Mouse (Mus musculus): ENCODE data around the gene Stk10. TPM values are rescaled to one million over a fixed set of nuclear protein-coding genes. Genes with fewer than 3 reads are reported as not detected.
A peak's percentile ranks its signal among the peaks of the same experiment; 100 is the strongest.

Gene Stk10
- polyA plus RNA-seq, 1 experiment, result 32.9 TPM

DNA sequence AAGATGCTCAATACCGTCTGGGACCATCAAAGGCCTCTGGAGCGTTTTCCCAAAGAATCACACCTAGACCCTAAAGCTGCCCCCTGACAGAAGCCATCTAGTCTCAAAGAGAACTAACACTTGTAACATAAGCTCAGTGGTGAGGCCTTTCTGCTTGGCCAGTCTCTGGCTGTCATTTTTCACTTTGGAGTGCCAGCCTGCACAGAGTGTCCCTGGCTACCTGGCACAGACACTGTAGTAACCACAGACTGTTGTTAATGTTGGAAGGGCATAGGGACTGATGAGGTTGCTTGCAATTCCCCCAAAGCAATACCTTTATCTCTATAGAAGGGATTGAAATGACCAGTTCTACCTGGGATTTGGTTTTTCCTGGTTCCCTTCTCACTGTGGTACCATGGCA, 11.9 kb upstream of the Stk10 start:
- no peaks in the 10 kb centered on the region for H3K4me1 ChIP-seq (ENCODE audit: control insufficient read depth, insufficient read depth, low read length)
- H3K4me3 ChIP-seq (ENCODE audit: insufficient read depth, low read length), result no peak overlapping the region
- H3K27ac ChIP-seq (ENCODE audit: insufficient read depth, low read depth, low read length), result no peak overlapping the region
- TF ChIP-seq CTCF (IDR thresholded peaks at IDR 0.05; ENCODE audit: low read depth, low read length), result no peak
- no peak for TF ChIP-seq POLR2A (IDR thresholded peaks at IDR 0.05; ENCODE audit: borderline replicate concordance, low read depth, low read length)

DNA sequence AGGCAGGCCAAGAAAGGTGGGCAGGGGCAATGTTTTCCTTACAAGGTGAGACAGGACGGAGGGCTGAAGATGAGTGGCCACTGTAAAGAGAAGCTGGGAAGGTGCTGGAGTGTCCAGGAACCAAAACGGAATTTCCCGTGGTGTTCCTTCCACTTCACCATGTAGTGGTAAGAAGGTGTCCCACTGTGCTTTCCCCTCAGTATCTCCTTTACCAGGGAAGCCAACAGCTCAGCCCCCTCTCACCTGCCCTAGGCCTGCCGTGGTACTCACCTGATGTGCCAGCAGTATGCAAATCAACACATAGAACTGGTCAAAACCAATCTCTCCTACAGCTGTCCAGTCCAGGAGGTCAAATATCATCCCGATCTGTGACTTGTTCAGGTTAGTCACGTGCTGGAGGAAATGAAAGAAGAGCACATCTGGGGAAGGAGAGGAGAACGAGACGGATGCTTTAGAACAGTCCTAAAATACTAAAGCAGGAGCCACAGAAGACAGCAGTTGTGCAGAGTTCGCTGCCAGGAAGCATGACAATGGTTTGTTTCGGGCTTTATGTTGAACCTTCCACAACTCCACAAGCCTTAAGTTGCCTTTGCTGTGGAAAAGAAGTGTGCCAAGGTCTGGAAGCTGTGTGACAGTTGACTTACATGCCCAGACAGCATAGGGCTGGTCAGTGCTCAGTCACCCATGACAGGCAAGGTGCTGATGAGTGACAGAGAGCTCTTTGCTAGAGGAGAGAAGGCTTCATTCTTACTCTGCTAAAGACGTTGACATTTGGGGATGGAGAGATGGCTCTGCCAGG, 8.8 kb upstream of the Stk10 start:
- Histone ChIP-seq H3K4me1 (ENCODE audit: control insufficient read depth, insufficient read depth, low read length) (no peaks in the 10 kb centered on the region), H3K4me3 (ENCODE audit: insufficient read depth, low read length) (no peak overlapping the region), H3K27ac (ENCODE audit: insufficient read depth, low read depth, low read length) (no peak overlapping the region)
- TF ChIP-seq CTCF (IDR thresholded peaks at IDR 0.05; ENCODE audit: low read depth, low read length) (no peak), POLR2A (IDR thresholded peaks at IDR 0.05; ENCODE audit: borderline replicate concordance, low read depth, low read length) (no peak)

DNA sequence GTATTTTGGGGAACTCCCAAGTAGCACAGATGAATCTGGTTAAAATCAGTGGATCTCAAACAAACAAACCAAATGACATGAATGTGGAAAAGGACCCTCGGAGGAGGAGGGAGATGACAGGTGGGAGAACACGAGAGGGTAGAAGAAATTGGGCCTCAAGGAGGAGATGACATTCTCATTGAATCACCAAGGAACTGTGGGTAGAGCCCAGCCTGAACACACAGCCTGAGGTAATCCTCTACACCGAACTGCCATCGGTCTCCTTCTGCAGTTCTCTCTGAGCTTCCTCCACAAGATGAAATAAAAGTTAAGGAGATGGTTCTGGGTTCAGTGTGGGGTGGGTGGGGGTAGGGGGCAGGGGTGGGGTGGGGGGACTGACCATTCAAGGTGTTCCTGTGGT, 6.1 kb upstream of the Stk10 start:
- TF ChIP-seq POLR2A (IDR thresholded peaks at IDR 0.05; ENCODE audit: borderline replicate concordance, low read depth, low read length), result no peak
- no peak for TF ChIP-seq CTCF (IDR thresholded peaks at IDR 0.05; ENCODE audit: low read depth, low read length)
- H3K27ac ChIP-seq (ENCODE audit: insufficient read depth, low read depth, low read length), result no peak overlapping the region
- no peaks in the 10 kb centered on the region for H3K4me1 ChIP-seq (ENCODE audit: control insufficient read depth, insufficient read depth, low read length)
- no peak overlapping the region for H3K4me3 ChIP-seq (ENCODE audit: insufficient read depth, low read length)

DNA sequence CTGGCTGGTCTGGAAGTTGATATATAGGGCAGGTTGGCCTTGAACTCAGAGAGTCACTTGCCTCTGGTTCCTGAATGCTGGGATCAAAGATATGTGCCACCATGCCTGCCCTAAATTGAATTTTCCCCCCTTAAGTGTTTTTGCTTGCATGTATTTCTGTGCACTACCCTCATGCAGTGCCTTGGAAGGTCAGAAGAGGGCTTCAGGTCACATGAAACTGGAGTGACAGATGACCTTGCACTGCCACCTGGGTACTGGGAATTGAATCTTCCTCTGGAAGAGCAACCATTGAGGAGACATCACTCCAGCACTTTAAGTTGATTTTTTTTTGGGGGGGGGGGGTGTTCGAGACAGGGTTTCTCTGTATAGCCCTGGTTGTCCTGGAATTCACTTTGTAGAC, 3.0 kb upstream of the Stk10 start:
- H3K4me3 ChIP-seq (ENCODE audit: insufficient read depth, low read length), result no peak overlapping the region
- TF ChIP-seq CTCF (IDR thresholded peaks at IDR 0.05; ENCODE audit: low read depth, low read length) (no peak), POLR2A (IDR thresholded peaks at IDR 0.05; ENCODE audit: borderline replicate concordance, low read depth, low read length) (no peak)
- H3K4me1 ChIP-seq (ENCODE audit: control insufficient read depth, insufficient read depth, low read length), result peaks cover 7% of the 10 kb centered on the region
- no peak overlapping the region for H3K27ac ChIP-seq (ENCODE audit: insufficient read depth, low read depth, low read length)

DNA sequence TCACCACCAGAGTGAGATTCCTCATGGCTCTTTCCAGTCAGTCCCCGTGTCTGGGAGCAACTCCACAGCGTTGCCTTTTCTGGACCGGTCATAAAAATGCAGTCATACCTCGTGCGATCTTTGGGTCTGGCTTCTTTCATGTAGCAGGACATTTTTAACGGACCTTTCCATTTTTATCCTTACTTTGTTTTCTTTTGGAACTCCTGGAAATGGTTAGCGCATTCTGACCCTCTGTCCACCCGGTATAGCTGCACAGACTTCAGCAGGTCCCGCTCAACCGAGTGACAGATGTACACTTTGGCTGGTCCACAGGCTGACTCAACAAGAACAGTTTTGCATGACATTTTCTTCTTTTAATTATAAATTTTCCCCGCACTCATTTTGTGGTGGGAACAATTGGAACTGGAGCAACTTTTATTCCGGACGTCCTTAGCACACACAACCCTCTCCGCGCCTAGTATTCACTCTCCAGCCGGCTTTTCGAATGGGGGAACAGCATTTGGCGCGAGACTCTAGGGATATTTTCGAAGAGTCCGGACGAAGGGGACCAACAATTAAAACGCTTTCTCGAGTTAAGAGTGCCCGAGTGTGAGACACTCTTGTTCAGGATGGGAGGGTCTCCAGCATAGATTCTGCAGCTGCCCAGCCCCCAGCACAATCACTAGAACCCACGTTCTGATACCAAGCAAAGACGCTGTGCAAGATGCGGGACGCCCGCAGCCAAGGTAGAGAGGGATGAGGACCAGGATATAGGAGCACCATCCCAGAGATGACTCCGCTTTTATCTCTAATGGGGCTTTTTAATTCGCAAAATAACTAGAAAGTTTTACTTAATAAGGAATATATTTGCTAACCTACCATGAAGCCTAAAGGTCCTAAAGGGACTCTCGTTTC, 987 bp upstream of the Stk10 start, which contains the start of gene Efcab9:
Gene Efcab9 (minus strand): TSS at position 211 of the 894 bp plus-strand sequence.
- Histone ChIP-seq H3K4me1 (ENCODE audit: control insufficient read depth, insufficient read depth, low read length) (peaks cover 13% of the 10 kb centered on the region), H3K4me3 (ENCODE audit: insufficient read depth, low read length) (peak within 1 kb of the TSS; percentile 85), H3K27ac (ENCODE audit: insufficient read depth, low read depth, low read length) (no peak within 1 kb of the TSS)
- TF ChIP-seq POLR2A (IDR thresholded peaks at IDR 0.05; ENCODE audit: borderline replicate concordance, low read depth, low read length), result no peak
- no peak for TF ChIP-seq CTCF (IDR thresholded peaks at IDR 0.05; ENCODE audit: low read depth, low read length)

DNA sequence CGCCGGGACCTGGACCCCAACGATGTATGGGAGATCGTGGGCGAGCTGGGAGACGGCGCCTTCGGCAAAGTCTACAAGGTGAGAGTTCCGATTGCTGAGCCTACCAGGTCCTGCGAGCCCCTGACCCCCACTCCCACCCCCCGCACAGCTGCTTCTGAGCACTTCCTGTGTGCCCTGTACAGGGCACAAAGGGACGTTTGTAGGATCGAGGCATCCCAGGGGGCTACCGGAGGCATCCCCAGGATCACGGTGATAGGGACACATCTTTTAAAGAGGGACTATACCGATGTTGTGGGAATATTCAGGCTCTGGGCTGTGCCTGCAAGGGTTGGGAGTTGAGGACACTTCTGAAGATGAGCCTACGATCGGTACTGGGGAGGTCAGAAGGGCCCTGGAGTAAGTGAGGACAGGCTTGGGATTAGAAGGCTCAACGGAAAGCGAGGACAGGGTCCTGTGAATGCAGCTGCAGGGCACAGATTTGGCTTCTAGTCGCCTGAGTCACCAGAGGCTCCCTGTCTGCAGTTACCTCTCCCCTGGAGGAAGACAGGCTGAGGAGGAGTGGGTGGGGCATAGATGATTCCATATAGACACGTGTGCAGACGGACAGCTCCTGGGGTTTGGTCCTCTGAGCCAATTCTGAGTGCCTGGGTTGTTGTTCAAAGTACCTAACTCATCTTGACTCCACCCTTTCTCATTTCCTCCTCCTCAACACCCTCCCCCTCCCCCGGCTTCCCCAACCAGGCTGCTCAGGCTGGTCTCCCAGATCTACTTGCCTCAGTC, 567 bp downstream of the Stk10 start:
- H3K4me3 ChIP-seq (ENCODE audit: insufficient read depth, low read length), result peak overlapping the region; percentile 85
- H3K27ac ChIP-seq (ENCODE audit: insufficient read depth, low read depth, low read length), result no peak overlapping the region; the same call in 1 of the 2 replicates
- peaks cover 22% of the 10 kb centered on the region for H3K4me1 ChIP-seq (ENCODE audit: control insufficient read depth, insufficient read depth, low read length)
- TF ChIP-seq POLR2A (IDR thresholded peaks at IDR 0.05; ENCODE audit: borderline replicate concordance, low read depth, low read length) (no peak), CTCF (IDR thresholded peaks at IDR 0.05; ENCODE audit: low read depth, low read length) (no peak)

DNA sequence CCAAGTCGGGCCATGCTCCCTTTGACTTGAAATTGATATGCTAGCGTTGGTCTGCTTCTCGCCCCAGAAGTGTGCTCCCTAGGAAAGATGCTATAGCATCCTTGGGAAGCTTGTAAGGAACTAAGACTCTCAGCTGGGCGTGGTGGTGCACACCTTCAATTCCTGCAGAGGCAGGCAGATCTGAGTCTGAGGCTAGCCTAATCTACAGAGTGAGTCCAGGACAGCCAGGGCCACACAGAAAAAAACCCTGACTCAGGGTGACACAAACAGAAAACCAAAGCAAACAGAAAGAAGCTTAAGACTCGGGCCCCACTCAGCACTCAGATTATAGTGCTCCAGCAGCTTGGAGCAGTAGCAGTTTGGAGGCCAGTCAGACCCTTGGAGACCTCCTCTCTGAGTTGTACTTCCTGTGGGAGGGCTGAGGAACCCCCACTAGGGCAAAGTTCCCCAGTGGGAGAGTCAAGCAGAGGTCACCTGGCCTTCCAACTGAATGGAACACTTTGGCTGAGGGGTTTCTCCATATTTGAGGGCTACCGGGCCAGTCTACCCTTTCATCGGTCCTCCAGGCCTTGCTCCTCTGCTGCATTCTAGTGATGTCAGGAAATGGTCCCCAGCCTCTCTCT, 1.5 kb downstream of the Stk10 start:
- Histone ChIP-seq H3K4me3 (ENCODE audit: insufficient read depth, low read length) (no peak overlapping the region), H3K27ac (ENCODE audit: insufficient read depth, low read depth, low read length) (no peak overlapping the region), H3K4me1 (ENCODE audit: control insufficient read depth, insufficient read depth, low read length) (peaks cover 29% of the 10 kb centered on the region)
- TF ChIP-seq CTCF (IDR thresholded peaks at IDR 0.05; ENCODE audit: low read depth, low read length) (no peak), POLR2A (IDR thresholded peaks at IDR 0.05; ENCODE audit: borderline replicate concordance, low read depth, low read length) (no peak)

DNA sequence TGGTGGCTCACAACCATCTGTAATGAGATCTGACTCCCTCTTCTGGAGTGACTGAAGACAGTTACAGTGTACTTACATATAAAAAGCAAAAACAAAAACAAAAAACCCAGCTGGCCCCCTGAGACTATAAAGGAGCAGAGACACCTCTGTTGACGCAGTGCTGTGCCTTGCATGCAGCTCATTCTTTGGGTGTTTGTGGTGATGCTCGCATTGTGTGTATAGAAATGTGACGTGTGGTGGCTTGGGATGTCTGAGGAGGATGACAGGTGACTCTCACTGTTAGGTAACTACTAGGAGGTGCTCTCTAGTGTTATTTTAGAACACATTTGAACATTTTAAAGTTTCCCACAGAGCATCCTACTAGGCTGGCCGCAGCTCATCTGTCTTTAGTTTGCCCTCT, 2.5 kb downstream of the Stk10 start:
- Histone ChIP-seq H3K4me3 (ENCODE audit: insufficient read depth, low read length) (no peak overlapping the region), H3K4me1 (ENCODE audit: control insufficient read depth, insufficient read depth, low read length) (peaks cover 29% of the 10 kb centered on the region), H3K27ac (ENCODE audit: insufficient read depth, low read depth, low read length) (no peak overlapping the region)
- TF ChIP-seq POLR2A (IDR thresholded peaks at IDR 0.05; ENCODE audit: borderline replicate concordance, low read depth, low read length) (no peak), CTCF (IDR thresholded peaks at IDR 0.05; ENCODE audit: low read depth, low read length) (no peak)

DNA sequence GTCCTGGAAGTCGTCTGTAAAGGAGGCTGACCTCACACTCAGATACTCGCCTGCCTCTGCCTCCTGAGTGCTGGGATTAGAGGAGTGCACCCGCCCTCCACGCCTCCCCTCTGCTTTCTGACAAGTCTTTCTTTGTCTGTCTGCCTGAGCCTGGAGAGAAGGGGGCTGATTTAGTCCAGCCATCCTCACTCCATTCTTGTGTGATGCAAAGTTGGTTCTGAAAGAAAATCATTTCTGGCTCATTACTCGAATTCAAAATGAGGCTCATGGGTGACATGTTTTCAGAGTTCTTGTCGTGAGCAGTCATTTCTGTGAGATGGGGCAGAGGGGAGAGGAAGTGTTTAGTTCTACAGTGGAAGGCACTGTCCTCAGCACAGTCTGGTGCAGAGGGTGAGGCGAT, 3.8 kb downstream of the Stk10 start:
- Histone ChIP-seq H3K4me3 (ENCODE audit: insufficient read depth, low read length) (no peak overlapping the region), H3K27ac (ENCODE audit: insufficient read depth, low read depth, low read length) (no peak overlapping the region), H3K4me1 (ENCODE audit: control insufficient read depth, insufficient read depth, low read length) (peaks cover 39% of the 10 kb centered on the region)
- no peak for TF ChIP-seq POLR2A (IDR thresholded peaks at IDR 0.05; ENCODE audit: borderline replicate concordance, low read depth, low read length)
- no peak for TF ChIP-seq CTCF (IDR thresholded peaks at IDR 0.05; ENCODE audit: low read depth, low read length)
